17 mouse cellular contexts compared by ENCODE assay signal in the genomic region with DNA sequence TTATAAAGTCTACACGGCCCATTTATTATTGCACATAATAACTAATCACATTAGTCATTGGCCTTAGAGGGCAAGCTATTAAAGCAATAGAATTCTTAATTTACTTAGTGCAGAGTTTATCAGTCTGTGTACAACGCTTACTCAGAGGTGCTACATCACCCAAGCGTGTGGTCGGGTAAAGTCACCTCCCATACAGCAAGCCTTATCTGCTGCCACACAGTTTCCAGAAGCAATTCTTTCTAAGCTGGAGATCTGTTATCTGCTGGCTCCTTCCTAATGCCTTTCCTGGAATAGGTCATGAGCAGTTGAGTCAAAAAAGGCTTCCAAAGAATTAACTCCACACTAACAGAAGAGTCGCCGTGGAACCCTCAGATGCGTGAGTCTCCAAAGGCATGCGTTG.
DNase-seq lines count a peak whose midpoint lies in the region; ATAC-seq and TF ChIP-seq lines count a peak whose summit lies in the region.
"Had no signal": no experiment of that assay in that cellular context is flagged by ENCODE, and none has a peak within 500 bp of the region (broad histone marks: within the 10 kb centered on the region; RNA-seq: fewer than 3 reads in every experiment).

No protein-coding gene starts in this region.

- TF ChIP-seq CTCF in G1E (IDR thresholded peaks at IDR 0.05; ENCODE audit: low read depth, low read length) = no peak

- DNase-seq in G1E (ENCODE audit: low spot score) (peak; percentile 47), MEL-GATA-1-ER (ENCODE audit: extremely low read depth, low read depth) (peak; percentile 89), liver (peak; percentile 81)
- DNase-seq in adrenal gland, postnatal 10 days = no peak
- no peak for DNase-seq in frontal cortex, adult 2 months (ENCODE audit: extremely low spot score in 1 of 2, low spot score in 1 of 2)
- DNase-seq: cerebellum, postnatal 25 days; gastrocnemius, postnatal 10 days; kidney, adult 11 months; kidney, postnatal 36 days; right cerebral cortex, postnatal 4 days had no signal

- no peaks in the 10 kb centered on the region for H3K36me3 ChIP-seq in G1E (replicated peaks)
- H3K36me3 ChIP-seq in hindbrain, embryonic 12.5 days = no peaks in the 10 kb centered on the region
- H3K36me3 ChIP-seq: embryonic facial prominence, embryonic 13.5 days; heart, embryonic 13.5 days; lung, embryonic 15.5 days; midbrain, embryonic 12.5 days had no signal

- WGBS in hindbrain, embryonic 12.5 days = 93% methylated on average over 8 of the region's 8 CpGs

- H3K9ac ChIP-seq in hindbrain, embryonic 12.5 days = no peak overlapping the region
- H3K9ac ChIP-seq: embryonic facial prominence, embryonic 13.5 days; heart, embryonic 13.5 days; lung, embryonic 15.5 days; midbrain, embryonic 12.5 days had no signal

- H3K27ac ChIP-seq in hindbrain, embryonic 12.5 days = no peak overlapping the region
- H3K27ac ChIP-seq: embryonic facial prominence, embryonic 13.5 days; heart, embryonic 13.5 days; lung, embryonic 15.5 days; midbrain, embryonic 12.5 days had no signal

- no peak overlapping the region; the same call in 1 of the 2 replicates for H3K4me3 ChIP-seq in G1E (ENCODE audit: low read depth, low read length)
- no peak overlapping the region for H3K4me3 ChIP-seq in hindbrain, embryonic 12.5 days
- H3K4me3 ChIP-seq: embryonic facial prominence, embryonic 13.5 days; heart, embryonic 13.5 days; lung, embryonic 15.5 days; midbrain, embryonic 12.5 days had no signal

- ATAC-seq in G1E (ENCODE audit: extremely low read depth, insufficient number of reproducible peaks, low FRiP score, poor library complexity, severe bottlenecking) = peak; percentile 93
- peak; percentile 82 for ATAC-seq in megakaryocyte-erythroid progenitor cell, adult 5-6 weeks (replicated peaks; ENCODE audit: low FRiP score, low TSS enrichment, poor library complexity, severe bottlenecking)
- ATAC-seq in hindbrain, embryonic 12.5 days (ENCODE audit: low FRiP score) = no peak
- ATAC-seq: forebrain, embryonic 14.5 days had no signal

- no peak overlapping the region for H3K4me2 ChIP-seq in hindbrain, embryonic 12.5 days (replicated peaks)
- H3K4me2 ChIP-seq: embryonic facial prominence, embryonic 13.5 days; heart, embryonic 13.5 days; lung, embryonic 15.5 days; midbrain, embryonic 12.5 days had no signal

- H3K4me1 ChIP-seq in G1E (ENCODE audit: insufficient read depth, low read depth, low read length) = peaks cover 68% of the 10 kb centered on the region
- no peaks in the 10 kb centered on the region for H3K4me1 ChIP-seq in hindbrain, embryonic 12.5 days
- H3K4me1 ChIP-seq: embryonic facial prominence, embryonic 13.5 days; lung, embryonic 15.5 days; midbrain, embryonic 12.5 days had no signal

- H3K27me3 ChIP-seq in G1E (ENCODE audit: insufficient read depth, low read length) = no peaks in the 10 kb centered on the region
- H3K27me3 ChIP-seq in hindbrain, embryonic 12.5 days = no peaks in the 10 kb centered on the region
- H3K27me3 ChIP-seq: embryonic facial prominence, embryonic 13.5 days; heart, embryonic 13.5 days; lung, embryonic 15.5 days; midbrain, embryonic 12.5 days had no signal

- no peaks in the 10 kb centered on the region for H3K9me3 ChIP-seq in G1E (replicated peaks)
- no peaks in the 10 kb centered on the region for H3K9me3 ChIP-seq in hindbrain, embryonic 12.5 days (replicated peaks)
- H3K9me3 ChIP-seq: embryonic facial prominence, embryonic 13.5 days; heart, embryonic 13.5 days; lung, embryonic 15.5 days; midbrain, embryonic 12.5 days had no signal

Comparison
In these comparisons a context has a peak if more than half of its experiments do, and no peak if none do; other contexts are left out.
1. DNase-seq: peak in G1E (single experiment), MEL-GATA-1-ER (single experiment) and liver (single experiment); none in adrenal gland, postnatal 10 days (single experiment) and frontal cortex, adult 2 months (0 of 2).